Mouse (Mus musculus) adrenal gland, adult 8-10 months (tissue): ENCODE results near the gene 9230104L09Rik. TPM values are rescaled to one million over a fixed set of nuclear protein-coding genes. Genes with fewer than 3 reads are reported as not detected.

Source experiments
- DNase-seq: peaks from one replicate; pipeline ENCODE4 v3.0.0; 2022
- total RNA-seq, 4 experiments: library from RNA; stranded (reverse); gene quantifications; 2 replicates each; pipeline ENCODE4 v1.2.4; 2022

Gene 9230104L09Rik
- total RNA-seq, 4 experiments from 2014 or later: not detected

GRCm38 (mm10) chr2:148856630-148857400 is 8.0 kb downstream of the 9230104L09Rik start:
- DNase-seq: no peak

DNA sequence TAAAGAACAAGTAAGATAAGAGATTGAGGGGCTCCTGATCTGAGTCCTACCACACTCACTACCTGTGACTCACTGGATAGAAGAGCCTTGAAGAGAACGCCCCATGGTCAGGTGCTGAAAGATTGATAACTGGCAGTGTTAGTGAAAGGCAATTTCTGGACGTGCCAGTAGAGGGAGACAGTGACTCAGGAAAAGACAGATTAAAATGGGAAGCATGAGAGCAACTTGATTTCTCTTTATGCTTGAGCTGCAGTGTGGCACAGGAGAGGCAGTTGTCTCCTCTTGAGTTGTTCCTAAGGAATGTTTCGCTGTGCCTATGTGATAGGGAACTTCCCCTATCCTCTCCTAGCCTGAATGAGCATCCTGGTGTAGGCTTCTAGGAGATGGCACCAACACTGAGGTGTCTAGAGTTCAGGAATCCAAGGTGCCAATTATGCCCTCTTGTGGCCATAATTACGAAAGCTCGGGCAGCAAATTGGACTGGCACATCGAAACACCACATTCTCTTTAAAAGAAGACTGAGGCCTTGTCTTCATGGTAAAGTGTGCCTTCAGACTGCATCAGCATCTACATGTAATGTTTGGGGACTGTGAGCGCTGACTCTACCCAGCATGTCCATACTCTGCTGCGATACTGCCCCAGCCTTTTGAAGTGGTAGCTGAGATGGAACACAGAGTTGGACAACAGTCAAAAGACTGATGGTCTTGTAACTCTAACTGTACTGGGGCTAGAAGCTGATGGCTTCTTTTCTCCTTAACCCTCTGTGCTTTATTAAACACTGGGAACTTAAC is 13.5 kb downstream of the 9230104L09Rik start:
- peak; percentile 71 for DNase-seq

DNA sequence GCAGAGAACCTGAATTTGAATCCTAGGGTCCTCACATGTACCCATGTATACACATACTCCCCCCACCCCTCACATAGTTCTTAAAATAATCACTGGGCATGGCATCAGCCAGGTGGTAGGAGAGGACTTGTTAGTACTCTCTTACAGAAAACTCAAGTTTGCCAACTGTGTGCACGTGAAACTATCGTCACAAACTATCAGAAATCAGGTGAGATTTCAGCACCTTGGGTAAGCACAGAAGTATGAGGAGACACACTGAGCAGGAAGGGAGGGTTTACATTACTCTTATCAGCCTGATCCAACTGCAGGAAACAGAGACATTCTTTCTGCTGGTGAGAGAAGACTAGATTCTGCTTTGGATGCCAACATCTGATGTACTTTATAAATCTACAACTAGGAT is 25.6 kb downstream of the 9230104L09Rik start:
- no peak for DNase-seq

GRCm38 (mm10) chr2:148838075-148838777 is 26.6 kb downstream of the 9230104L09Rik start:
- no peak for DNase-seq

DNA sequence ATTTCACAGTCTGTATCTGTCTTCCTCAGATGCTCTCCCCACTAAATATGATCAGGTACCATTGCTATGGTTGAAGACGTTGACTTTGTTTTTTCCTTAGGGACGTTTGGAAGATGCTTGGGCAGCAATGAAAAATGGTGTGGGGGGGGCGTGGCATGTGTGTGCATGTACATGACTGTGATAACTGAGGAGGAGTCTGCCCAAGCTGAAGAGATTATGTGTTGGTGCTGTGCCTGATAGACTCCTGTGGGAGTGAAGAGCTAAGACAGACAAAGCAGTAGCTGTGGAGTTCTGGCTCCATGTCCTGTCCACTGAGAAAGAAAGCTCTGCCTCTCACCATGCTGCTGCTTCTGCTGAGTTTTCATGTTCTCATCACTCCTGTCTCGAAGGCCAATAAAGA is 29.9 kb downstream of the 9230104L09Rik start, which contains the start of gene Cst9:
Gene Cst9 (plus strand): TSS at position 236 of the 400 bp plus-strand sequence.
- no peak for DNase-seq

DNA sequence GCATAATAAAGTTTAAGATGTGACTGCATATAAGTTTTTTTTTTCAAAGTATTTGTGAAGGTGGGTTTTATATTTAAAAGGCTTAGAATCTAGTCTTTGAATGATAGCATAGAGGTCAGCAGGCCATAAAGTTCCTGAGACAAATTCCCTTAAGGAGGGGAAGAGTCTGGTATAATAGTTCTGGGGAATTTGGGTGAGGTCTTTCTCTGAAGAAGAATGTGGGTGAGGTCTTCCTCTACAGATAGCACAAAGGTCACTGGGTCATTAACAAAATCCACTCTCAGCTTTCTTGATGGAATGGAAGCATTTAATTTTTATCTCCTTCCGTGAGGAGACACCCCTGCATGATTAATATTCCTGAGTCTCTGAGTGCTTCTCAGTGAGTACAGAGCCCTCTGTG is 38.9 kb downstream of the 9230104L09Rik start:
- DNase-seq: no peak

GRCm38 (mm10) chr2:148819909-148820308 is 44.9 kb downstream of the 9230104L09Rik start, which contains the start of gene Cst13:
Gene Cst13 (plus strand): TSS chr2:148820081.
- DNase-seq: no peak

DNA sequence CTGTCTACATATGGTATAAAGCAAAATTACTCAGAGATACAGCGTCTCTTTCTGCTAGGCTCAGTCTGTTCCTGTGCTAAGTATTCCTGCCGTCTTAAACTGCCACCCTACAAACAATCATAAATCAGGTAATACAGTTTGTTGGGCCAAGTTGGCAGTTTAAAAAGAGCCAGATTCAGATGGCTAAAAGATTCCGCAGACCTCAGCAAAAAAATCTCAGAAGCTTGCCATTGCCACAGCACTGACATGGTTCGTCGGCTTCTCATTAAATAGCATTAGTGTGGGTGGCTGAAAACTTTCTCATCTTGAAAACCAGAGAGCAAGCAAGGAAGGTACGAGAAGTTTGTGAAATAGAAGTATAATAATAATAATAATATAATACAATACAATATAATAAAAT is 58.1 kb downstream of the 9230104L09Rik start:
- no peak for DNase-seq

- no peak for DNase-seq
Observed at GRCm38 (mm10) chr2:148801491-148801921, 63.3 kb downstream of the 9230104L09Rik start.

GRCm38 (mm10) chr2:148798485-148798884 is 66.4 kb downstream of the 9230104L09Rik start, which contains the start of gene Cst8:
Gene Cst8 (plus strand): TSS chr2:148798785.
- DNase-seq: peak; percentile 17

Other genes starting within 250 kb of the 9230104L09Rik start
- 10 to 100 TPM; 17.4 to 22.0 (median 18.0) TPM for gene Nxt1, start 192.4 kb downstream of the 9230104L09Rik start, total RNA-seq
- gene Gzf1, start 184.0 kb downstream of the 9230104L09Rik start, total RNA-seq: 10 to 100 TPM; 27.1 to 53.7 (median 40.1) TPM
- 10 to 100 TPM in 2 of 4 experiments, 1 to 10 TPM in 2; 5.5 to 13.9 (median 8.1) TPM for gene Napb, start 132.6 kb downstream of the 9230104L09Rik start, total RNA-seq
- gene Cstl1, start 114.7 kb downstream of the 9230104L09Rik start, total RNA-seq: 1 to 10 TPM in 1 of 4 experiments, under 1 TPM in 2, not detected in 1; 0.45 to 1.5 (median 0.97) TPM
- not detected for gene Cst11, start 93.5 kb downstream of the 9230104L09Rik start, total RNA-seq
- gene 8030411F24Rik, start 83.0 kb downstream of the 9230104L09Rik start, total RNA-seq: not detected
- gene Cst12, start 75.7 kb downstream of the 9230104L09Rik start, total RNA-seq: not detected
- 10 to 100 TPM in 2 of 4 experiments, 1 to 10 TPM in 2; 3.0 to 76.8 (median 23.1) TPM for gene Cst8, start 66.3 kb downstream of the 9230104L09Rik start, total RNA-seq
- under 1 TPM in 1 of 4 experiments, not detected in 3; 0.32 TPM for gene Cst13, start 45.0 kb downstream of the 9230104L09Rik start, total RNA-seq
- not detected for gene Cst9, start 29.9 kb downstream of the 9230104L09Rik start, total RNA-seq
- 1,000 to 10,000 TPM in 1 of 4 experiments, 100 to 1,000 TPM in 3; 786 to 1,002 (median 918) TPM for gene Cst3, start 10.7 kb upstream of the 9230104L09Rik start, total RNA-seq
- not detected for gene Gm1330, start 138.2 kb upstream of the 9230104L09Rik start, total RNA-seq
- not detected for gene Gm10750, start 152.2 kb upstream of the 9230104L09Rik start, total RNA-seq